Mouse (Mus musculus) lung, embryonic 15.5 days (tissue): Measurements from ENCODE around the gene Zan. TPM values are rescaled to one million over a fixed set of nuclear protein-coding genes. Genes with fewer than 3 reads are reported as not detected.

Experiments
- ATAC-seq: fragments of 200-750 bp; cut with Nextera tagmentation; 2 replicates; pipeline ENCODE4 v1.8.0; 2017; ENCODE audit warnings: moderate number of reproducible peaks, borderline replicate concordance; ENCODE audit not compliant: low FRiP score, low TSS enrichment; ENCODE audit errors: extremely low read depth
- H3K27ac ChIP-seq: fragments of 300-500 bp; sonication (generic); 2 replicates; pipeline ENCODE4 v1.5.1; 2015; ENCODE audit warnings: moderate library complexity, mild to moderate bottlenecking, inconsistent platforms
- H3K27me3 ChIP-seq: fragments of 300-500 bp; sonication (generic); 2 replicates; pipeline ENCODE4 v1.6.1; 2015; ENCODE audit warnings: inconsistent platforms
- H3K36me3 ChIP-seq: fragments of 300-500 bp; sonication (generic); 2 replicates; pipeline ENCODE4 v1.6.1; 2015; ENCODE audit warnings: inconsistent platforms
- H3K4me1 ChIP-seq: fragments of 300-500 bp; sonication (generic); 2 replicates; pipeline ENCODE4 v1.6.1; 2015; ENCODE audit warnings: inconsistent platforms
- H3K4me2 ChIP-seq: fragments of 300-500 bp; sonication (generic); 2 replicates; pipeline ENCODE4 v1.6.1; 2015; ENCODE audit warnings: inconsistent platforms, mild to moderate bottlenecking, moderate library complexity
- H3K4me3 ChIP-seq: fragments of 300-500 bp; sonication (generic); 2 replicates; pipeline ENCODE4 v1.5.1; 2015; ENCODE audit warnings: mild to moderate bottlenecking, inconsistent platforms
- H3K9ac ChIP-seq: fragments of 300-500 bp; sonication (generic); 2 replicates; pipeline ENCODE4 v1.6.1; 2015; ENCODE audit warnings: inconsistent platforms
- H3K9me3 ChIP-seq: fragments of 300-500 bp; sonication (generic); 2 replicates; pipeline ENCODE4 v1.6.1; 2016; ENCODE audit warnings: inconsistent platforms
- WGBS: fragments of 180-500 bp; shearing (Covaris S2); methylation state at CpG from one replicate; pipeline ENCODE4 v1.1.7; 2015; 5-methylcytosine and 5-hydroxymethylcytosine counted together
- polyA plus RNA-seq: library from polyadenylated mRNA; unstranded; fragments of >200 nt; fragmentation: Nextera tagmentation; extraction: Ambion mirVana; gene quantifications from 2 replicates; pipeline ENCODE4 v1.2.1, GENCODE M21; 2015

The Zan gene
- polyA plus RNA-seq, 1 experiment from 2014 or later, result 0.35 TPM

DNA sequence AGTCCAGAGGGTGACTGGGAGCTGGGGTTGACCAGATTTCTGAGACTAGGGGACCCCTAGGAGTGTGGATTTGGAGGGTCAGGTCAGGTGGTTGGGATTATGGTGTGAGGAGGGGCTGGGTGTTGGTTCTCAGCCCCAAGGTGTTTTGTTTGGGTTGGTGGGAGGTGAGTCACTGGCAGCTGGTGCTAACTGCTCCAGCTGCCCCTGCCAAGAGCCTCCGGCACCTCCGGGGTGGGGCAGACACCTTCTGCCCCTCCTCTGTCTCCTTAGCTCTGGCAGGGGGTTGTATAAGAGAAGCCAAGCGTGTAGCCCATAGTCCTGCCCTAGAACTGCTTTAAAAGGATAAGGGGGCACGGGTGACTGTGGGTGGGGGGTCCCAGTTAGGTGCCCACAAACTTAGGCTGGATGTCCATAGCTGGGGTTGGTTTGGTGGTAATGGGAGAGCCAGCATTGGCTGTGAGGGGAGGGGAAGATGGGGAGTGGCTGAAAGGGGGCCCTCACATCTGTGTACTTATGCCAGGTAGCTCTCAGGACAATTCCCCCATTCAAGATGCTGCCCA is 102.3 kb downstream of the Zan start:
- Histone ChIP-seq H3K4me1 (peaks cover 41% of the 10 kb centered on the region), H3K36me3 (peaks cover 54% of the 10 kb centered on the region), H3K9me3 (no peaks in the 10 kb centered on the region), H3K4me3 (no peak overlapping the region), H3K9ac (no peak overlapping the region), H3K27ac (peak overlapping the region; percentile 58), H3K4me2 (peak overlapping the region; percentile 27; the same call in 1 of the 2 replicates), H3K27me3 (no peaks in the 10 kb centered on the region)
- WGBS, result 44% methylated on average over 4 of the region's 4 CpGs
- ATAC-seq, result 0 out of 2 replicates have a peak, but pooled peaks have one; percentile 19

DNA sequence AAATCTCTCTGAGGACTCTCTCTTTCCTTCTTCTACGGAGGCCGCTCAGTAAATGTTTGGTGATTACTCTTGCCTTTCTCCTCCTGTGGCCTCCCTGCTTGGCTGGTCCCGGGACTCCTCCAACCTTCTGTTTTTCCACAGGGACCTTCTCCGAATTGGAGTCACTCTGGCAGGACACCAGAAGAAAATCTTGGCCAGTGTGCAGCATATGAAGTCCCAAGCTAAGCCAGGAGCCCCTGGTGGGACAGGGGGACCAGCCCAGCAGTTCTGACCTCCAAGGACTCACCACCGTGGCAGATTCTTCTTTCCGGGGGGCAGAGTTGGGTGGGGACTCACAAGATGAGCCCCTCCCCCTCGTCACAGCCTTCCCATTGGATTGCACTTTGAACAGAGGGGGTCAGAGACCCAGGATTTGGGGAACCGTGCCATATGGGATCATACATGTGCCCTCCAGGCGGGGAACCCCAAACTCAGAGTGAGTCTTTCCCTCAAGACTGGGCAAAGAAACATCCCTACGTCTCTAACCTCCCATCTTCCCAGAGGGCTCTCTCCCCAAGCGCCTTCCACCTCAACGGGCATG is 103.4 kb downstream of the Zan start:
- Histone ChIP-seq H3K4me2 (no peak overlapping the region), H3K4me1 (peaks cover 39% of the 10 kb centered on the region), H3K9ac (no peak overlapping the region), H3K27ac (0 out of 2 replicates have a peak overlapping the region, but pooled peaks have one; percentile 37), H3K4me3 (no peak overlapping the region), H3K36me3 (peaks cover 66% of the 10 kb centered on the region), H3K27me3 (no peaks in the 10 kb centered on the region), H3K9me3 (no peaks in the 10 kb centered on the region)
- WGBS, result 77% methylated on average over 12 of the region's 12 CpGs
- ATAC-seq, result no peak

DNA sequence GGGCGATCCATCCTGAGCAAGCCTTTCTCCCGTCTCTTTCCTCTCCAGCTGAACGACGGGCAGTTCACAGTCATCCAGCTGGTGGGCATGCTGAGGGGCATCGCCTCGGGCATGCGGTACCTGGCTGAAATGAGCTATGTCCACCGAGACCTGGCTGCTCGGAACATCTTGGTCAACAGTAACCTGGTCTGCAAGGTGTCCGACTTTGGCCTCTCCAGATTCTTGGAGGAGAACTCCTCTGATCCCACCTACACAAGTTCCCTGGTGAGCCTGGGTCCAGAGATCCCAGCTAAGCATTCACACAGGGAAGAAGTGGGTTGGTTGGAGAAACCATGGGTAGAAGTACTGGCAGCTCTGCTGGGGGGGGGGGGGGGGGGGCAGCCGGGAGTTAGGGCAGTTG is 107.2 kb downstream of the Zan start:
- Histone ChIP-seq H3K36me3 (peaks cover 99% of the 10 kb centered on the region), H3K4me1 (peaks cover 9% of the 10 kb centered on the region; the same call in 1 of the 2 replicates), H3K9me3 (no peaks in the 10 kb centered on the region), H3K27ac (no peak overlapping the region), H3K4me3 (no peak overlapping the region), H3K27me3 (no peaks in the 10 kb centered on the region), H3K9ac (no peak overlapping the region), H3K4me2 (no peak overlapping the region)
- no peak for ATAC-seq
- 89% methylated on average over 11 of the region's 11 CpGs for WGBS

DNA sequence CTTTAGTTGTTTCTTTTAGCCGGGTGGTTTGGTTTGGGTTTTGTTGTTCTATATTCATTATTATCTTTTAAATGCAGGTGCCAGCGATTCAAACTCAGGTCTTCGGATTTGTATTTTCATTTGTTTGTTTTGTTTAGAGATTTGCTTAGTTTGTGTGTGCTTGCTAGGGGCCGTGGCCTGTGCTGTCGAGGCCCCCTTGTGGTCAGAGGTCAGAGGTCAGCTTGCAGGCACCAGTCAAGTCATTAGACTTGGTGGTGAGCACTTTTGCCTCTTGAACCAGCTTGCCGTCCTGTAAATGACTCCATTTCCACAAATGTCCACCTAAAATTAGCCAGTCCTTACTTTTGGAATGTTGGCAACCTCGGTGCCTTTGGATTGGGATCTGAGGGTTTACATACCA is 118.5 kb downstream of the Zan start:
- WGBS, result 31% methylated on average over 7 of the region's 7 CpGs

DNA sequence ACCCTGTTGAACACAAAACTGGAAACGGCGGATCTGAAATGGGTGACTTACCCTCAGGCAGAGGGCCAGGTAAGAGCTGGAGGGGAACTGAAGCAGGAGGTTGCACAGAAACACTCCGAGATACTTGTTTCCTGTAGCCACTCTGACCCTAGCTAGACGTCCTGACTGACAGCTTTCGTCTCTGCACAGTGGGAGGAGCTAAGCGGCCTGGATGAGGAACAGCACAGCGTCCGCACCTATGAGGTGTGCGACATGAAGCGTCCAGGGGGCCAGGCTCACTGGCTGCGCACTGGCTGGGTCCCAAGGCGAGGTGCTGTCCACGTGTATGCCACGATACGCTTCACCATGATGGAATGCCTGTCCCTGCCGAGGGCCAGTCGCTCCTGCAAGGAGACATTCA is 122.8 kb downstream of the Zan start:
- no peak overlapping the region for H3K27ac ChIP-seq
- H3K27me3 ChIP-seq, result no peaks in the 10 kb centered on the region
- H3K4me1 ChIP-seq, result peaks cover 30% of the 10 kb centered on the region
- peaks cover 55% of the 10 kb centered on the region for H3K36me3 ChIP-seq
- no peak for ATAC-seq
- no peak overlapping the region for H3K9ac ChIP-seq
- peak overlapping the region; percentile 9; the same call in 1 of the 2 replicates for H3K4me2 ChIP-seq
- WGBS, result 75% methylated on average over 17 of the region's 17 CpGs
- H3K4me3 ChIP-seq, result no peak overlapping the region
- H3K9me3 ChIP-seq, result no peaks in the 10 kb centered on the region

More for the DNA sequence above, 118.5 kb downstream of the Zan start:
- no peak overlapping the region for H3K9ac ChIP-seq
- no peak overlapping the region for H3K4me3 ChIP-seq
- H3K4me2 ChIP-seq, result no peak overlapping the region
- no peak overlapping the region for H3K27ac ChIP-seq
- no peaks in the 10 kb centered on the region for H3K27me3 ChIP-seq
- H3K9me3 ChIP-seq, result no peaks in the 10 kb centered on the region
- H3K36me3 ChIP-seq, result peaks cover 96% of the 10 kb centered on the region
- peaks cover 10% of the 10 kb centered on the region for H3K4me1 ChIP-seq
- ATAC-seq, result no peak

DNA sequence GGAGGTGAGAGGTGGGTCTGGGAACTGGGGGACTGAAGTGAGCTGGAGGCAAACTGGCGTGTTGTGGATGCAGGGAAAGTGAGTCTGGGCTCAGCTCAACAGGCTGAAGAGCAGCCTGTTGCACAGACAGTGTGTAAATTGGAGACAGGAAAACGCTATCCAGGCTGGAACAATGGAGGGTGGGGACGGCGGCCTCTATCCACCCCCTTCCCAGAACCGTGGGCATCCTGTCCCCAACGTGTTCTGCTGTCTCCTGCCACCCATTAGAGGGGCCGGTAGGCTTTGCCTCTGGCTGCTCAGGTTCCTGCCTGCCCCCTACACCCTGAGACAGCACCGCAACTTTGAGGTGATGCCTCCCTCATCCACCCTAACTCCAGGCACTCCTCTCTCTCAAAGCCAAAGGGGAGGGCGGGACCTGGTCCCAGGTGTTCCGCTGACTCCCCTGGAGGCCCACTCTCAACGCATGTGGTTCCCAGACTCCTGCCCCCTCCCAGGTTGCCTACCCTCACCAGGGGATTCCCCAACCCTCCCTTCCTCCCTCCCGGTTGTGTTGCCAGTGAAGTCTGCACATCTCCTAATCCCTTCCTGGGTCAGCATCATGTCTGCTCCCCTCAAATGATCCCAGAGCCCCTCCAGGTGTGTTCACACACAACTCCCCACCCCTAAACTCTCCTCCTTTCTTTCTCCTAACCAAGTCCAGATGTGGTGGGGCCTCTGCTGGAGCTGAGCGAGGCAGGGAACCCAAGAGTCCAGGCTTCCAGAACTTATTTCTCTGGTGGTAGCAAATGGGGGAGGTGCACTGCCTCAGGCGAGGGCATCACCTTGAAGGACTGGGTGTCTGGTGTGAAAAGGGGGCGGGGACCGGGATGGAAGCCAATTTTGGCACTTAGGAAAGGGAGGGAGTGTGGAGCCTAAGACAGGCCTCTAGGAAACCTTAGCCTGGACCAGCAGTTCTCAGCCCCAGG is 124.6 kb downstream of the Zan start:
- Histone ChIP-seq H3K4me1 (peaks cover 47% of the 10 kb centered on the region), H3K36me3 (peaks cover 37% of the 10 kb centered on the region), H3K27me3 (no peaks in the 10 kb centered on the region), H3K4me2 (peak overlapping the region; percentile 94), H3K27ac (peak overlapping the region; percentile 99), H3K4me3 (peak overlapping the region; percentile 97), H3K9ac (peak overlapping the region; percentile 99), H3K9me3 (no peaks in the 10 kb centered on the region)
- no peak for ATAC-seq
- 8% methylated on average over 16 of the region's 16 CpGs for WGBS

DNA sequence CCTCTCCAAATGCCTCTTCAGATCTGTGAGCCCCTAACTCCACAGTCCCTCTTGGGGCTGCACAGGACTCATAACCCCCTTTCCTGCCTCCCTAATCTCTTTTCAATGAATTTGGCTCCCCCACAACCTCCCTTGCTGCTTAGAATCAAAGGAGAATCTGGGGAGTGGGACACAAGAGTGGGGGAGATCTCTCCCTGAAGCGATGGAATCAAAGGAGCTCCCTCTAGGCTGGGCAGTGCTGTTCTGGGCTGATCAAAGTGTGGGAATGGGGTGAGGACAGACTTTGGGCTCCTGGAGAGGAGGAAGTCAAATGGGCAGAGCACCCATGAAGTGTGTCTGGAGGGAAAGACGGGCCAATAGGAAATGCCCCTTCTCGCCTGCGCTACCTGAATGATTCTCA is 125.5 kb downstream of the Zan start:
- WGBS, result 1% methylated on average over 4 of the region's 4 CpGs
- no peaks in the 10 kb centered on the region for H3K9me3 ChIP-seq
- H3K9ac ChIP-seq, result peak overlapping the region; percentile 99
- H3K4me1 ChIP-seq, result peaks cover 56% of the 10 kb centered on the region
- peak overlapping the region; percentile 97 for H3K4me3 ChIP-seq
- no peaks in the 10 kb centered on the region for H3K27me3 ChIP-seq
- no peak for ATAC-seq
- peak overlapping the region; percentile 94 for H3K4me2 ChIP-seq
- H3K27ac ChIP-seq, result peak overlapping the region; percentile 99
- peaks cover 30% of the 10 kb centered on the region for H3K36me3 ChIP-seq

DNA sequence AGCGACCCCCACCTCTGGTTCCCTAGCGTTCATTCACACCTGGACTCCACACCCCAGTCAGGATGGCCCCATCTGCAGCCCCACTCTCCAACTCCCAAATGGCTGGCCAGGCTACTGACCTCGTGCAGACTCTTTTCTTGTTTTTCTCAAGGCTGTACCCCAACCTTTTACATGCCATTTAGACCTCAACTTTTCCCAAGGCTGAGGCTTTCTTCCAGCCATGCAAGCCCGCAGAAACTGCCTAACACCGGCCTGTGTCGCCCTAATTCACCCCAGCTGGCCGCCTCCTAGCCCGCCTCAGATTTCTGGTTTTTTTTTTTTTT is 125.8 kb downstream of the Zan start:
- Histone ChIP-seq H3K4me2 (peak overlapping the region; percentile 94), H3K36me3 (peaks cover 27% of the 10 kb centered on the region), H3K4me3 (peak overlapping the region; percentile 97), H3K9me3 (no peaks in the 10 kb centered on the region), H3K27me3 (no peaks in the 10 kb centered on the region), H3K9ac (peak overlapping the region; percentile 99), H3K4me1 (peaks cover 59% of the 10 kb centered on the region), H3K27ac (peak overlapping the region; percentile 99)
- 3% methylated on average over 8 of the region's 8 CpGs for WGBS
- no peak for ATAC-seq

DNA sequence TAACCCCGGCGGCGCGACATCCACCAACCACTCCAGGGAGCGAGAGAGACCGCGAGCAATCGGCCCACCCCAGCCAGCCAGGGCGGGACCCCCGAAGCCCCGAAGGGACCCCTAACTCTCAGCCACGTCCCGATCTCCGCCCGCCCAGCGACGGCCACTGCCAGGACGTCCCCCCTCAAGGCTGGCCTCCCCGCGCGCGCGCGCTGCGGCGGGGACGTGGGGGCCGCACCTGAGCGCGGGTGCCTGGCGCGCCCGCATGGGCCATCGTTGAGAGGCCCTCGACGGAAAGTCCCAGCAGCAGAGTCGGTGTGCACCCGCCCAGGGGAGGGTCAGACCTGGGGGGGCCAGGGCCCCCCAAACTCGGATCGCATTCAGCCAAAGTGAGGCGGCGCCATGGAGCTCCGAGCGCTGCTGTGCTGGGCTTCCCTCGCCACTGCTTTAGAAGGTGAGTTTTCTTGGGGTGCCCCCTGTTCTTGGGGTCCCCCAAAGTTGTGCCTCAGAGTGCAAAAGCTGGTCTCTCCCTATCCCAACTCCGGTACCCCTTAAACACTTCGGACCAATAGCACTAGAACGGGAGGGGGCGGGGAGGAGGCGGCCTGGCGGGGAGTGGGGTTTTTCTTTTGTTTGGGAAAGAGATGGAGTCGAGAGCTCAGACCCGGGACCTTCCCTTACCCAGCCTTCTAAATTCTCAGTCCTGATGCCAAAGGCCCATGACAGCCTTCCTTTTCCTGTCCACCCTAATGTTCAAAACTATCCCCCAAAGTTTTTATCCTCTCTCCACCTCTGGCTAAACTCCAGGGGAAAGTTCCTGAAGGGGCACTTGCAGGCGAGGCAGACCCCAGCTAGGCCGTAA is 126.4 kb downstream of the Zan start:
- Histone ChIP-seq H3K27ac (peak overlapping the region; percentile 99), H3K4me1 (peaks cover 64% of the 10 kb centered on the region), H3K27me3 (no peaks in the 10 kb centered on the region), H3K36me3 (peaks cover 21% of the 10 kb centered on the region), H3K4me3 (peak overlapping the region; percentile 97), H3K9me3 (no peaks in the 10 kb centered on the region), H3K9ac (peak overlapping the region; percentile 99), H3K4me2 (peak overlapping the region; percentile 94)
- peak; percentile 41; the same call in 1 of the 2 replicates for ATAC-seq
- under 1% methylated on average over 55 of the region's 55 CpGs for WGBS

DNA sequence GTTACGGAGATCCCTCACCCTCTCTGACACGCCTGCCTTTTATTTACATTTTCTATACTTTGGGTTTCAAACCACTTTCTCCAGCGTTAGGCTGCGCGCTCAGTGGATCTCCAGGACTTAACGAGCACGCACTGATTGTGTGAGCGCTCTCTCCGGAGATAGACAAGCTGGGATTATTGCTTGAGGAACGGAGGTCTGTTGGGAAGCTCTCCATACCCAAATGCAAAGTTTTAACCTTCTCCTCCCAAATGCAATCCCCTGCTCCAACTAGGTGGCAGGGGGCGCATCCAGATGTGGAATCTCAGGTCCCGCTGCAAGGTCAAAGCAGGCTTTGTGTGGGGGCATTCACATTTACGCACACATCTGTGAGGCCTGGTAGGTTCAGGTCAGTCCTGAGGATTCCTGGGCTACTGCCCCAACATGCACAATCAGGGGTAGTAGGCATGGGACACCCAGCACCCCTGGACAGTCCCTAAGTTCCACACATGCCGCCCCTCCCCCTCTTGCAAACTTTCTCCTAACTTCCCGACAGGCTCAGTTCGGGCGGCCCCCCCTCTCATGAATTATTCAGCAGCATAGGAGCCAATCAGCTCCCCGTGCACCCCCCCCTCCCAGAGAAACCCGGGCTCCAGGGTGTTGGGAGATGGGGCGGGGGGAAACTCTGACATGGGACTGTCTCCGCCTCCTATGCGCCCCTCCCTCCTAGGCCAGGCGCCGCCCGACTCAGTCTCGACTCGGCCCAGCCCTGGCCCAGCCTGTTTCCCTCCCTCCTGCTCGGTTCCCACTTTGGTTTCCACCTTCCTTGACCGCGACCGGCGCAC is 127.3 kb downstream of the Zan start, which contains the start of gene Ephb4:
Ephb4 (plus strand) TSS at position 726 of the 821 bp plus-strand sequence.
- peak within 1 kb of the TSS; percentile 99 for H3K27ac ChIP-seq
- H3K4me2 ChIP-seq, result peak within 1 kb of the TSS; percentile 94
- H3K27me3 ChIP-seq, result no peaks in the 10 kb centered on the region
- H3K9ac ChIP-seq, result peak within 1 kb of the TSS; percentile 99
- peak; percentile 95 for ATAC-seq
- H3K9me3 ChIP-seq, result no peaks in the 10 kb centered on the region
- H3K4me3 ChIP-seq, result peak within 1 kb of the TSS; percentile 97
- H3K36me3 ChIP-seq, result peaks cover 12% of the 10 kb centered on the region
- under 1% methylated on average over 30 of the region's 32 CpGs for WGBS
- peaks cover 72% of the 10 kb centered on the region for H3K4me1 ChIP-seq
